Mouse (Mus musculus): ENCODE measurements around the gene Asap3.

DNA sequence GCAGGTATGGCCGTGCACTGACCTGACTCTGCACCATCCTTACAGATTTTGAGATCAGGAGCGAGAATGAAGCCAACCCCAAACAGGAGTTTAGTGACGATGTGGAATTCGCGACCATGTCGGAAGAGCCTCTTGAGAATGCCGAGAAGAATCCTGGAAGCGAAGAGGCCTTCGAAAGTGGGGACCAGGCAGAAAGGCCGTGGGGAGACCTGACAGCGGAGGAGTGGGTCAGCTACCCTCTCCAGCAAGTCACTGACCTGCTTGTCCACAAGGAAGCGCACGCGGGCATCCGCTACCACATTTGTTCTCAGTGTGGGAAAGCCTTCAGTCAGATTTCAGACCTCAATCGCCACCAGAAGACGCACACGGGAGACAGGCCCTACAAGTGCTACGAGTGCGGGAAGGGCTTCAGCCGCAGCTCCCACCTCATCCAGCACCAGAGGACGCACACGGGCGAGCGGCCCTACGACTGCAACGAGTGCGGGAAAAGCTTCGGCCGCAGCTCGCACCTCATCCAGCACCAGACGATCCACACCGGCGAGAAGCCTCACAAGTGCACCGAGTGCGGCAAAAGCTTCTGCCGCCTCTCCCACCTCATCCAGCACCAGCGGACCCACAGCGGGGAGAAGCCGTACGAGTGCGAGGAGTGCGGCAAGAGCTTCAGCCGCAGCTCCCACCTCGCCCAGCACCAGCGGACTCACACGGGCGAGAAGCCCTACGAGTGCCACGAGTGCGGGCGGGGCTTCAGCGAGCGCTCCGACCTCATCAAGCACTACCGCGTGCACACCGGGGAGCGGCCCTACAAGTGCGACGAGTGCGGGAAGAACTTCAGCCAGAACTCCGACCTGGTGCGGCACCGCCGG, 84.0 kb downstream of the Asap3 start:
- no peak for TF ChIP-seq MYOD1 (IDR thresholded peaks at IDR 0.05; ENCODE audit: control insufficient read depth, insufficient read length, low read depth)
- TF ChIP-seq CTCF (IDR thresholded peaks at IDR 0.05; ENCODE audit: control insufficient read depth, insufficient read depth, insufficient read length), result no peak
- TF ChIP-seq USF1 (IDR thresholded peaks at IDR 0.05; ENCODE audit: low read depth), result no peak
- no peak for TF ChIP-seq MYOG (IDR thresholded peaks at IDR 0.05; ENCODE audit: control insufficient read depth, extremely low read depth, insufficient read length)
- TF ChIP-seq MAX (IDR thresholded peaks at IDR 0.05), result no peak
- no peak for TF ChIP-seq CEBPB (IDR thresholded peaks at IDR 0.05; ENCODE audit: low read depth)

All from C2C12 (cell line).